Comparison of ENCODE assay signal across 8 mouse cellular contexts in genomic region chr10:59879255-59880028, GRCm38 (mm10). TPM values are rescaled to one million over a fixed set of nuclear protein-coding genes. Genes with fewer than 3 reads are reported as not detected.
DNase-seq lines count a peak whose midpoint lies in the region; ATAC-seq and TF ChIP-seq lines count a peak whose summit lies in the region.

TSS of gene Dnajb12 (plus strand) at chr10:59879556.

- TF ChIP-seq CTCF in kidney, postnatal 0 days (IDR thresholded peaks at IDR 0.05; ENCODE audit: low read depth): no peak; the same call in 1 of the 2 replicates

- WGBS in heart, embryonic 12.5 days: under 1% methylated on average over 80 of the region's 80 CpGs
- WGBS in kidney, postnatal 0 days: under 1% methylated on average over 80 of the region's 80 CpGs
- WGBS in liver, embryonic 11.5 days: under 1% methylated on average over 80 of the region's 80 CpGs
- WGBS in stomach, embryonic 14.5 days: under 1% methylated on average over 75 of the region's 80 CpGs

- peak; percentile 66 for ATAC-seq in erythroblast, adult 5-6 weeks (replicated peaks; ENCODE audit: low FRiP score, poor library complexity, severe bottlenecking)
- ATAC-seq in heart, embryonic 12.5 days (ENCODE audit: insufficient number of reproducible peaks, low FRiP score): peak; percentile 91
- peak; percentile 94 for ATAC-seq in kidney, postnatal 0 days (replicated peaks; ENCODE audit: low FRiP score, low read depth)
- peak; percentile 84 for ATAC-seq in liver, embryonic 11.5 days (replicated peaks; ENCODE audit: low FRiP score)
- ATAC-seq in stomach, embryonic 14.5 days (ENCODE audit: insufficient number of reproducible peaks, insufficient read depth, low FRiP score, low read depth): peak; percentile 91

- H3K9ac ChIP-seq in heart, embryonic 12.5 days: peak within 1 kb of the TSS; percentile 94
- H3K9ac ChIP-seq in kidney, postnatal 0 days (ENCODE audit: low read depth, low read length): peak within 1 kb of the TSS; percentile 97
- peak within 1 kb of the TSS; percentile 93 for H3K9ac ChIP-seq in liver, embryonic 11.5 days (ENCODE audit: low read depth, low read length)
- peak within 1 kb of the TSS; percentile 95 for H3K9ac ChIP-seq in stomach, embryonic 14.5 days (replicated peaks; ENCODE audit: low read depth, low read length)

- H3K9me3 ChIP-seq in heart, embryonic 12.5 days (replicated peaks): no peaks in the 10 kb centered on the region
- no peaks in the 10 kb centered on the region for H3K9me3 ChIP-seq in kidney, postnatal 0 days (replicated peaks; ENCODE audit: low read length)
- no peaks in the 10 kb centered on the region for H3K9me3 ChIP-seq in liver, embryonic 11.5 days (ENCODE audit: control insufficient read depth, low read length)
- no peaks in the 10 kb centered on the region for H3K9me3 ChIP-seq in stomach, embryonic 14.5 days (ENCODE audit: control insufficient read depth, low read depth, low read length)

- peaks cover 13% of the 10 kb centered on the region for H3K36me3 ChIP-seq in heart, embryonic 12.5 days
- no peaks in the 10 kb centered on the region for H3K36me3 ChIP-seq in kidney, postnatal 0 days (ENCODE audit: insufficient read depth, low read length)
- H3K36me3 ChIP-seq in liver, embryonic 11.5 days (ENCODE audit: control insufficient read depth, insufficient read depth, low read length): no peaks in the 10 kb centered on the region
- H3K36me3 ChIP-seq in stomach, embryonic 14.5 days (ENCODE audit: control insufficient read depth, insufficient read depth, low read length): no peaks in the 10 kb centered on the region; the same call in 1 of the 2 replicates

- peak within 1 kb of the TSS; percentile 99 for H3K27ac ChIP-seq in heart, embryonic 12.5 days (ENCODE audit: poor library complexity, severe bottlenecking)
- H3K27ac ChIP-seq in kidney, postnatal 0 days: peak within 1 kb of the TSS; percentile 100
- peak within 1 kb of the TSS; percentile 98 for H3K27ac ChIP-seq in liver, embryonic 11.5 days (ENCODE audit: low read depth, low read length)
- H3K27ac ChIP-seq in stomach, embryonic 14.5 days (ENCODE audit: low read length): peak within 1 kb of the TSS; percentile 100

- H3K4me1 ChIP-seq in heart, embryonic 12.5 days (replicated peaks): peaks cover 13% of the 10 kb centered on the region
- H3K4me1 ChIP-seq in kidney, postnatal 0 days (replicated peaks; ENCODE audit: insufficient read depth, low read length): peaks cover 13% of the 10 kb centered on the region
- H3K4me1 ChIP-seq in liver, embryonic 11.5 days (replicated peaks; ENCODE audit: control insufficient read depth, insufficient read depth, low read length): peaks cover 31% of the 10 kb centered on the region
- H3K4me1 ChIP-seq in stomach, embryonic 14.5 days (ENCODE audit: control insufficient read depth, insufficient read depth, low read length): peaks cover 12% of the 10 kb centered on the region

- peak within 1 kb of the TSS; percentile 77 for H3K4me3 ChIP-seq in heart, embryonic 12.5 days
- H3K4me3 ChIP-seq in kidney, postnatal 0 days (replicated peaks; ENCODE audit: low read depth, low read length): peak within 1 kb of the TSS; percentile 92
- peak within 1 kb of the TSS; percentile 94 for H3K4me3 ChIP-seq in liver, embryonic 11.5 days (ENCODE audit: low read depth, low read length)
- peak within 1 kb of the TSS; percentile 87 for H3K4me3 ChIP-seq in stomach, embryonic 14.5 days (ENCODE audit: low read depth, low read length)

- no peaks in the 10 kb centered on the region for H3K27me3 ChIP-seq in heart, embryonic 12.5 days (replicated peaks)
- H3K27me3 ChIP-seq in kidney, postnatal 0 days (ENCODE audit: insufficient read depth, low read length): no peaks in the 10 kb centered on the region
- H3K27me3 ChIP-seq in liver, embryonic 11.5 days (replicated peaks; ENCODE audit: control insufficient read depth, insufficient read depth, low read length): no peaks in the 10 kb centered on the region
- no peaks in the 10 kb centered on the region for H3K27me3 ChIP-seq in stomach, embryonic 14.5 days (ENCODE audit: control insufficient read depth, insufficient read depth, low read length)

- H3K4me2 ChIP-seq in heart, embryonic 12.5 days: peak within 1 kb of the TSS; percentile 96
- H3K4me2 ChIP-seq in kidney, postnatal 0 days (ENCODE audit: low read length): peak within 1 kb of the TSS; percentile 89
- H3K4me2 ChIP-seq in liver, embryonic 11.5 days: peak within 1 kb of the TSS; percentile 86
- peak within 1 kb of the TSS; percentile 92 for H3K4me2 ChIP-seq in stomach, embryonic 14.5 days (replicated peaks; ENCODE audit: low read depth, low read length)

- peak; percentile 90 to 92 for DNase-seq in B cell, adult 2 months
- DNase-seq in brain, adult 2 months (ENCODE audit: low read depth, low spot score): peak; percentile 99
- DNase-seq in kidney, postnatal 0 days (ENCODE audit: low spot score): peak; percentile 98
- peak; percentile 94 for DNase-seq in liver, embryonic 11.5 days (ENCODE audit: low spot score)
- peak; percentile 95 for DNase-seq in naive thymus-derived CD4-positive, alpha-beta T cell, adult 2 months (ENCODE audit: low read depth)

RNA-seq across cellular contexts. Expression of gene Dnajb12, which starts in this region (rescaled TPM):
- 13.6 and 28.2 TPM in 2 replicates for total RNA-seq in erythroblast, adult 5-6 weeks (2015; ENCODE audit: low replicate concordance)
- 39.8 and 43.4 TPM in 2 replicates for total RNA-seq in erythroblast, adult 5-6 weeks (2017; ENCODE audit: low replicate concordance)
- 31.4 and 32.8 TPM in 2 replicates for polyA plus RNA-seq in heart, embryonic 12.5 days (2016; fragmentation: Nextera tagmentation; extraction: Ambion mirVana)
- polyA plus RNA-seq in kidney, postnatal 0 days (2015; fragmentation: Nextera tagmentation; extraction: Ambion mirVana): 27.9 and 30.2 TPM in 2 replicates
- polyA plus RNA-seq in liver, embryonic 11.5 days (2014; fragmentation: Nextera tagmentation; extraction: Ambion mirVana): 27.4 and 30.2 TPM in 2 replicates
- polyA plus RNA-seq in stomach, embryonic 14.5 days (2014; fragmentation: Nextera tagmentation; extraction: Ambion mirVana): 26.5 and 29.8 TPM in 2 replicates

Comparison
In these comparisons a context has a peak if more than half of its experiments do, and no peak if none do; other contexts are left out.
1. Peak in every context shown above with its lines: DNase-seq, ATAC-seq, H3K4me3 ChIP-seq and H3K27ac ChIP-seq.